Mouse (Mus musculus): ENCODE results near the gene BC051019.

The BC051019 gene

DNA sequence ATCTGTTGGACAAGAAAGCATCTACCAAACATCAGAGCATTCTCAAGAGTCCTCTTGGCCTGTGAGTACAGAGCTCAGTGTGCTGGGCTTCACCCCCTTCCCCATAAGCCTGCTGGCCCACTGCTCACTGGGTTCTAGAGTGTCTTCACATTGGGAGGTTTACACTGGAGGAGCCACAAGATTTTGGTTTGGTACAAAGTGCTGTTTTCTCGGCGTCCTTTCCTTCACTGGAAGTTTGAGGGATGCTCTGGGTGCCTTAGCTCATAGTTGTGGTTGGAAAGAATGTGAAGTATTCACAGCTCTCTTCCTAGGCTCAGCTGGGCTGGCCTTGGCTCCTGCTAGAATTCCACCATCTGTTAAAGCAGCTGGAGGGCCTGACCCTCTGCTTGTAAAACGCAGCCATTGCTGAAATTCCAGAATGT, 14.7 kb downstream of the BC051019 start:
- DNase-seq (ENCODE audit: low read depth, low spot score): no peak

DNA sequence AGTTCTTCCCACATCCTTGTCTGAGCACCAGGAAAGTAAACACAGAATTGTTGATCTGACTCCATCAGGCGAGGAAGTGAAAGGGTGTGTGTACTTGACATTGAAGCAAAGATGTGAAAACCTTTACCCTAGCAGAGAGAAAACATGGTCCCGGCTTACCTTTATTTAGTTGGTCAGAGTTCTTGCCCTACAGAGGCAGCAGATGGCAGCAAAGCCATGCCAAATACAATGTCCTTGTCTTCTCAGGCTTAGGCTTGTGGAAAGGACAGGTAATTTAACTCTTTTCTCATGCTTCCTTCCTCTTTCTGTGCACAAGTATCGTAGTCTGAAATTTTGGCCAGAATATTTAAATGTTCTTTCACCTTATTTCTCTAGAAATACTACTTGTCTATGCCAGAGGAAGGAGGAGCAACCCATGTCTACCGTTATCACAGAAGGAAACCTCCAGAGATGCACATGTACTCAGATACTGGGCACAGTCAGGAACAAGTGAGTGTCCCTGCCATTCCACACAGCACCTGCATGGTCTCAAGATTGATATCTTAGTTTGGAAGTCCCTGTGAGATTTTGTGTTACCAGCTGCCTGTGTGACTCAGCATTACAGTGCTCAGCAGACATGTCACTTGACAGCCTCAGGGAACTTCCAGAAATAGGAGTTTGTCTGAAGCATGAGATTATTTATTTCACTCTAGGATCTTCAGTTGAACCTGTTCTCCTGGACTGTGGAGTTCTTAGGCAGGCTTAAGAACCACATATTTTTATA, 16.4 kb downstream of the BC051019 start:
- peak; percentile 52 for DNase-seq (ENCODE audit: low read depth, low spot score)

DNA sequence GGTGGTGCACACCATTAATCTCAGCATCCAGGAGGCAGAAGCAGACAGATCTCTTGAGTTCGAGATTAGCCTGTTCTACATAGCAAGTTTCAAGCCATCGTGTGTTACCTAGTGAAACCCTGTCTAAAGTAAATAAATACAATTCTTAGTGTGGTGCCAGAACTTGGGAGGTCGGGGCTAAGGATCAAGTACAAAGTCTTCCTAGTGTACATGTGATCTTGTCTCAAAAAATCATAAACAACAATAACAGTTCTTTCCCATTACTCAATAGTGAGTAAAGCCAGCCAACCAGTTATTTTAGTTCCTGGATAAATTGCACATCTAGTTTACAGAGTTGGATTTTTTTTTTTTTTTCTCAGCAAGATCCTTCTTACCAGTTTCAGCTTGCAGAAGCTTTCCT, 19.2 kb downstream of the BC051019 start:
- no peak for DNase-seq (ENCODE audit: low read depth, low spot score)

DNA sequence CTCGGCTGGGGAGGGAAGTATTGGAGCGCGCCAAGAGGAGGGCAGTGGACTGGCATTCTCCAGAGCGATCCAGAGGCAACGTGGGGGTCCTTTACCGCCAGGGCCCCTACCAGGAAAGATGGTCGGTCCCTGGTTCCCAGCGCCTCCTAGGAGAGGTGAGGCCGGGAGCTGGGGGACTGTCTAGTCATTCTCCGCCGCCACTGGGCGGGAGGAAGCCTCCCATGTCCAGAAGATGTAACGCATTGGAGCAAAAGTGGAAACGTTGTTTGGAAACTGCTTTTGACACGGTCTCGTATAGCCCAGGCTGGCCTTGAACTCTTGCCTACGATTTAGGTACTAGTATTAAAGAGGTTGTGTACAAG, 19.7 kb downstream of the BC051019 start:
- no peak for DNase-seq (ENCODE audit: low read depth, low spot score)

DNA sequence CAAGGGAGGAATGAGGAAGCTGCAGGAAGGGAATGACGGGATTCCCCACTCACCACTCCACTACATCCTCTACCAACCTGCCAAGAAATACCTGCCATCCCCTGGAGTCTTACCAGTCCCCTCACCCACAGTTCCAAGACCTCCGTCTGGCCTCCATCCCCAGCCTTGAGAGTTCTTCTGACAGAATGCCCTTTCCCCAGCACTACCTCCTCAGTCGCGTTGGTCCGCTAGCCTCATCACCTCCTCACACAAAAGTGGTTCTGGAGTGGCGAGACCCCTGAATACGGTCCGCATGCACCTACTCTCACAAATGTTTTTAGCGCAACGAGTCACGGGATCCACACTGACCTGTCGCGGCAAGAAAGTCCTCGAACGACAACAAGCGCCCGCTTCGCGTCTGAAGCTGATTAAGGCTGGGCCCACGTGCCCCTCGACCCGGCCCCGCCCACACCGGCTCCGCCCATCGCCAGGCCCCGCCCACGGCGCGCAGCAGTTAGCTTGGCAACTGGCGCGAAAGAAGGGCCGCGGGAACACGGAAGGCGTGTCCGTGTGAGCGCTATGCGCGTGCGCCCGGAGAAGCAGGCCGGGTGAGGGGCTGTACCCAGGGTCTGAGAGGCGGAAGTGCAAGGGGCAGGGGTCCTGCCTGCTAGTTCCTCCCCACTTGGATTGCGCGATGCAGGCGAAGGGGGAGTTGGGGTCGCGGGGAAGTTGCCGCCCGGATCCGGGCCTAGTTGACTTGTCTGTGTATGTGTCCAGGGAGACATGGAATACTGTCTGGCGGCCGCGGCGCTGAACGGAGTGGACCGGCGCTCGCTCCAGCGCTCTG, 20.2 kb downstream of the BC051019 start, which contains the start of the genes St5 and Akip1:
St5 (minus strand) TSS at position 416 of the 826 bp plus-strand sequence.
Akip1 (plus strand) TSS at position 501 of the 826 bp plus-strand sequence.
- DNase-seq (ENCODE audit: low read depth, low spot score): peak; percentile 89

DNA sequence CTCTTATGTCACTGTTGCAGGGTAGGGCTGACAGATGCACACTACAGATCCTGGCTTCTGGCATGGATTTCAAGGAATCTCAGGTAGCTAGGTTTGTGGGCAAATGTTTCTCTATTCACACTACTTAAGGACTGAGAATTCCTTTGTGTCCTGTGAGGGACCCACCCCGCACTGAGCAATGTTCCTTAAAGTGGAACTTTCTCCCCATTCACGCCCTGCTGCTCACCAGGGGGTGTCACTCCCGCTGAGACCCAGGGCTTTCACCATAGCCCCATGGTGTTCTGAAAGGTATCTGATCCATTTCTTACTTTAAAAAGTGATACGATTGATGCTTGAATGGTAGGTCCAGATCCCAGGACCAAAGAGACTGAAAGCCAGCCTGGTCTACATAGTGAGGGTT, 20.9 kb downstream of the BC051019 start:
- DNase-seq (ENCODE audit: low read depth, low spot score): no peak

DNA sequence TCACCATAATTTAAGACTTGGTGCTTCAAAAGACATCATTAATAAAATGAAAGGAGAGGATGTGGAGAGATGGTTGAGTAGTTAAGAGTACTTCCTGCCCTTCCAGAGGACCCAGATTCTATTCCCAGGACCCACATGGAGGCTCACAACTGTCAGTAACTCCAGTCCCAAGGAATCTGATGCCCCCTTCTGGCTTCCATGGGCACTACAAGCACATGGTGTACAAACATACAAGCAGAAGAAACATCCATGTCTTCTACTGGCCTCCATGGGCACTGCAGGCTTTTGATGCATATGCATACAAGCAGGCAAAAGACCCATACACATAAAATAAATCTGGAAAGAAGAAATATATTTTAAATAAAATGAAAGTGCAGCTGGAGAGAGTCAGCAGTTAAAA, 23.4 kb downstream of the BC051019 start:
- DNase-seq (ENCODE audit: low read depth, low spot score): no peak

DNA sequence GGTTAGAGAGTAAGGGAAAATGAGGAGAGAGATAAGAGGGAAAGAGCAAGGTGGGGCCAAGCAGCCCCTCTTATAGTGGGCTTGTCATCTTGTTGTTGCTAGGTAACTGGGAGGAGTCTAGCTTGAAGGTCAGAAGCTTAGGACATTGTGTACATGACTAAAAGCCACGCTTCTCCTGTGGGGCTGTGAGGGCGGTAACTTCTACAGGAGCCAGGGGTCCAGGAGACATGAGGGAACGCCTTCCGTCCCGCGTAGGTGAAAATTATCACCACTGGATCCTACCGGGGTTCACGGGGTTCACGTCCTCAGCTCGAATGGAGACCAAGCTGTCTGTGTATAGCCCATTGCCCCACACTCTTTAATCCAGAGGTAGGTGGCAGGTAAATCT, 28.3 kb downstream of the BC051019 start:
- no peak for DNase-seq (ENCODE audit: low read depth, low spot score)

DNA sequence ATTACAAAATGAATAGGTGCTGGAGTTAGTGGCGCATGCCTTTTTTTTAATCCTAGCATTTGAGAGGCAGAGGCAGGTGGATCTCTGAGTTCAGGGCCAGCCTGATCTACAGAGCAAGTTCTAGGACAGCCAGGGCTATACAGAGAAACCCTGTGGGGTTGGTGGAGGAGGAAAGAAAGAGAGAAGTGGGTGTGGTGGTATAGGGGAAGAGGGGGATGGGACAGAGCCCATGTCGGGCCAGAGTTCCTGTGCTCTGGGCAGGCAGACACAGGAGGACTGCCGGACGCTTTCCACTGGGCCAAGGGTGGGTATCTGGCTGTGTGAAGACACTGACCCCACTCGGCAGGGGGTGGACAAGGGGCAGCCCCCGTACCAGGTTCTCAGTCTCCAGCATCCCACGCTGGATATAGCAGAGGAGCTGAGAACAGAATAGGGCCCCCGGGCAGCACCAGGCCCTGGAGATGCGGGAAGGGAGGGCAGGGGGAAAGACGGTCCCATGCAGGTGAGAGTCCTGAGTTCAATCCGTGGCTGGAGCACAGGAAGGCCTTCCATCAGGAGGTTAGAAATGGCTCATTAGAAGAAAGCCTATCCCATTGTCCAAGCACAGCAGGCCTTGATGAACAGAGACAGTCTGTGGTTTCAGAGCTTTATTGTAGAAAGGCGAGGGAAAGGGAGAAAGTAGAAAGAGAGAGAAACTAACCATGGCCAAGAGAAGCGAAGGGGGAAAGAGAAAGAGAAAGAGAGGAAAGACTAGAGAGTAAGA, 28.9 kb downstream of the BC051019 start:
- DNase-seq (ENCODE audit: low read depth, low spot score): no peak

DNA sequence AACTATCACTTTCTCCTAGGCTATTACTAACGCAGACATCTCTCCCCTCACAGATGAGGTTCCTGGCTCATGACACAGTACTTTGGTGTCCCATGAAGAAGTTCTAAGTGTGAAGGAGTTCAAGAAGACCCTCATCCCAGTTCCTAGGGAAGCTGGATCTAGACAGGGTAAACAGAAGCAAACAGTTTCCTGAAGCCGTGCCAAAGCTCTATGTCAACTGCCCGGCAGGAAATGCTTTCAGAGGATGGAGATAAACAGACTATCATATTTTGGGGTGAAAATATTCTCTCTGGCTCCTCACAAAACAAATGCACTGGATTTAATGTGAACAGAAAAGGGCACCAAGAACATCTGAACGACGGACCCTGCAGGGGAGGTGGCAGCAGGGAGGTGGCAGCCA, 32.7 kb downstream of the BC051019 start:
- no peak for DNase-seq (ENCODE audit: low read depth, low spot score)

DNA sequence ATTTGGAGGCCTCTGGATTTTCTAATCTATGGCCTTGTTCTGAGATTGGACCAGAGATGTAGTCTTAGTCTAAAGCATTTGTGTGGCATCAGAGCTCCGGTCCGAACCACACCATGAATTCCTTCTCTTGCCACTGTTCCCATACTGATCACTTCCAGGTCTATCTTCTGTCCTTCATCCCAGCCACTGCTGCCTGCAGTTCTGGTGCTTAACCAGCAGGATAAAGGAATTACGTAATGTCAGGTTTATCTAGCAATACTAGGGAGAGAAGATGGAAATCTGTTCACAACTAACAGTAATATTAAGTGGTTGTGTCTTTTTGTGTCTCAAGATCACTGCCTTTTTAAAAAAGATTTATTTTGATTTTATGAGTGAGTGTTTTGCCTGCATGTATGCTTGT, 33.5 kb downstream of the BC051019 start:
- no peak for DNase-seq (ENCODE audit: low read depth, low spot score)

DNA sequence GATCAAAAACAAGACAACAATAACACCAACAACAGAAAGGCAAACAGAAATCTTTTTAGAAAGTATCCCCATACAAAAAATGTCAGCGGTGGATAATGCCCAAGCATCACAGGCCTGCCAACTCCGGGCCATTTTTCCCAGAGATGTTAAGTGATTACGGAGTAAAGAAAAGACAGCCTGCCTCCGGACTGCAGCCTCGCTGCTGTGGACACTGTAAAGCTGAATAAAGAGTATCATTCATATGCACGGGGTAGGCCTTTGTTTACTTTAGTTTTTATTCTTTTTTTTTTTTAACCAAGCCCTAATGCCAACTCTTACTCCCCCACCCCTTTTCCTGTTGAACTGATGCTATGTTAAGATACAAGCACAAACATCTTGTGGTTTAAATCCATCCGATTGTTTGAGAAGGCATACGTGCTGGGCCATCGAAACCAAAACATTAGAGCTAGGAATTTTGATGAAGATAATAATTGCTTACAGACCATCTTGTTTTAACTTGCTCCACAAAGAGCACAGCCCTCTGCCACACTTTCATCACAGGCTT, 37.0 kb downstream of the BC051019 start:
- no peak for DNase-seq (ENCODE audit: low read depth, low spot score)

DNA sequence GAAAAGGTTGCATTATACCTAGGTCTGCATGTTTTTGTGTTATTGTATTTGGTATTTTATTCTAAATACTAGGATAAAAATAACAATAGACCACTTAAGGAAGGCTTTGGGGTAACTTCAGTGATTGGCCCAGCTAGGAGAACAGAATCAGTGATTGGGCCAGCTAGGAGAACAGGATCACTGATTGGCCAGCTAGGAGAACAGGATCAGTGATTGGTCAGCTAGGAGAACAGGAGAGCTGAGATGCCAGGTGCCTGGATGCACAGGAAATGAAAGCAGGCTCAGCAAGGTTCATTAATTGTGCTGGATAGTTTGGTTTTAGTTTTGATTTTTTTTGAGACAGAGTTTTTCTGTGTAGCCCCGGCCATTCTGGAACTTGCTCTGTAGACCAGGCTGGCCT, 42.8 kb downstream of the BC051019 start:
- DNase-seq (ENCODE audit: low read depth, low spot score): no peak

DNA sequence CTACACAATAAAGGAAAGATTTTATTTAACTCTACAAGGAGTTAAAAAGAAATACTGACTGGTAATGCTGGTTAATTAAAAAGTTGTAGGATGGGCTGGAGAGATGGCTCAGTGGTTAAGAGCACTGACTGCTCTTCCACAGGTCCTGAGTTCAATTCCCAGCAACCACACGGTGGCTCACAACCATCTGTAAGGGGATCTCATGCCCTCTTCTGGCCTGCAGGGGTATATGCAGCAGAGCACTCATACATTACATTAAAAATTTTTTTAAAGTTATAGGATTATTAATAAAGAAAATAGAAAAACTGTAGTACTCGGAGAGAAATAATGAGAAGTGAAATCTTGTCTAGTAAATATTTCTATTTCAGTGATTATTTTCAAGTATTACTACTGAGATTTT, 43.4 kb downstream of the BC051019 start:
- no peak for DNase-seq (ENCODE audit: low read depth, low spot score)

DNA sequence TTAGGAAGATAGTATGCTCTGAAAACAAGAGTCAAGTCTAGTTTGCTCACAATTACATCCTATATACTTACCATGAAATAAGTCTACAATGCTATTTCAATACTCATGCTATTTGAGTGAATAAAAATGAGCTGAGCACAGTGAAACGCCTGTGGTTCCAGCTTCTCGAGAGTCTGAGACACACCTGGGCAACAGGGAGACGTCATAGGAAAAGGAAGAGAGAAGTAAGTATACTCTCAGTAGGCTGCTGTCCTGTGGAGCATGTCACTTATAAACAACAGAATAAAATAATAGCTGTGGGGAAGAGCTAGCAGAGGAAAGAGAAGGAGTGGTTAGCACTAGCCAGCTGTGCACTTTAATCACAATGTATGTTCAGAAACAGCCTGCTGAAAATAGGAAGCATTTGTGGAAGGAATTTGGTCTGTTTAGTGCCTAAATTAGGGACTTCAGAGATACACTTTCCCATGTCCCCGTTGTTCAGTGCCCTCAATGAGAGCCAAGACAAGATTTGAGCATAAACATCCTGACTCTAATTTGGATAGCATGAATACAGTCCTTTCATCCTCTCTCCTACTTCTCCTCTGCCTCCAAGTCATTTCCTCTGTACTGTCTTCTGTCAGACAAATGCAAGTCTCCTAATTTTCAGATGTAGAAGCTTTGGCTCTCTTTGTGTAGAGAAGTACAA, 48.6 kb downstream of the BC051019 start:
- no peak for DNase-seq (ENCODE audit: low read depth, low spot score)

DNA sequence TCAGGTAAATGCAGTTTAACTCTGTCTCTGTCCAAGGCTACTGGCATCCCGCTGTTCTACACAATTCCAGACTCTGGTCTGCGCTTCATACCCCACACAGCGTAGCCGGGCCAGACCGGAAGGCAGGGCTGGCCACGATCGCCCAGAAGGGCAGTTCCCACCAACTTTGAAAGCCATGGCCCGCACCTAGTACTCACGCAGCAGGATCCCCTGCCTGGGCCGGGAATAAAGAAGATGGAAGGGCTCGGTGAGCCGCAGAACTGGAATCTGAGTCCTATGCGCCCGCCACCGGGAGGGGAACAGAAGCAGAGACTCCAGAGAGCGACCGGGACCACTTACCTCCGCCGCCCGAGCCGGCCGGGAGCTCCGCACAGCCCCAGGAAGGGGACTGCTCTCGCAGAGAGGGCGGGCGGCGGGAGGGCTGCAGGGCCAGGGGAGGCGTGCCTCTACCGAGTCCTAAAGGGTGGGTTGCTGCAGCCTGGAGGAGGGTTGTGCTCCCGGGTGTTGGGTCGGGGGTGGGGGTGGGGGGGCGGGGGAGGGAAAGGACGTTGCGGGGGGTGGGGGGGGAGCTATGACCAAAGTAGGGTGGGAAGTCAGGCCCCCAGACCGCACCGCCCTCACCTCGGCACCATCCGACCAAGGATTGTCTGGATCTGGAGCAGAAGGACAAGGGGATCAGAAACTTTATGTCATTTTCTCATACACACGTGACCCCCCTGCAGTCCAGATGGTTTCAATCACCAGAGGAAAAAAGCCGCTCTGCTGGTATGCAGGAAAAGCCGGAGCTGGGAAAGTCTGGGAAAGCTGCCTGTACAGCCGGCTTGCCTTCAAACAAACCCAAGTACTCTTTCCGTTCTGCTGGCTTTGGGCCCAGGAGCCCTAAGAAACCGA, 51.8 kb downstream of the BC051019 start:
- DNase-seq (ENCODE audit: low read depth, low spot score): peak; percentile 28

DNA sequence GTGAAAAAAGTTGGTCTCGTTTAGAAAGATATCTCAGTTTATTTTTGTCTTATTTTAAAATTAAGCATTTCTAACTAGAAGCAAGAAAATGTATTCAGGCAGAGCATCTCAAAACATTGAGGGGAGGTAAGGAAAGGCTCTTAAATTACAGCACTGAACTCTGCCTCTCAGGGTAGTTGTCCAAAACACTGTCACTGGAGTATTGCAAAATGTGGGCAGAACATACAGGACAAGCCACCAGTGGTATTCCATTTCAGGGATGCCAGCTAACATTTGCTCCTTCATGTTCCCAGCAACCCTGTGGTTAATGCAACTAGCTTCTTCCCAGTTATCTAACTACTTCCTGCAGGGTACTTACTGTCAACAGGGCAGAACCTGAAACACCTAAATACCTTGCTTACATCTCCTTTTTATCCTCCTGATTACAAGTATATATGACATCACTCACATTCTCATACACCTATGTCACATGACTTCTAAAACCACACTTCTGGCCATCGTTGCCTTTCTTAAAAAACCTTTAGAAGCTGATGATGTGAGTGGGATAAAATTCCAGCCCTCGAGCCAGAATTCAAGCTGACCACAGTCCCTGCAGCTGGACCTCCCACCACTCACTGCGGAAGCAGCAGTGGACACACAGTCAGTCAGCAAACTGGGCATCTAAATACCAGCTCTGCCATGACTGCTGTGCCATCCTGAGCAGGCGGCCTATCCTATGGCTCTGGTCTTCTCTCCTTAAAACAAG, 54.1 kb downstream of the BC051019 start:
- no peak for DNase-seq (ENCODE audit: low read depth, low spot score)

DNA sequence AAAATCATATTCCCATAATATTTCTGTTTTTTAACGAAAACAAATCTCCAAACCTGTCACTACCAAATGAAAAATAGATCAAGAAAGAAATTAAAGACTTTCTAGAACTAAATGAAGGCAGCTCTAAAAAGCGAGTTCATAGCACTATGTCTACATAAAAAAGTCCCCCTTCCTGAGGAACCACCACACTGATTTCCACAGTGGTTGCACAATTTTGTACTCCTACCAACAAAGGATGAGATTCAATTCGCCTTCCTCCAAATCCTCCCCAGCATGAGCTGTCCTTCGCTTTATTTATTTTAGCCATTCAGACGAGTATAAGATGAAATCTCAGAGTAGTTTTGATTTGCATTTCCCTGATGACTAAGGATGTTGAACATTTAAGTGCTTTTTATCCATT, 57.0 kb downstream of the BC051019 start:
- no peak for DNase-seq (ENCODE audit: low read depth, low spot score)

DNA sequence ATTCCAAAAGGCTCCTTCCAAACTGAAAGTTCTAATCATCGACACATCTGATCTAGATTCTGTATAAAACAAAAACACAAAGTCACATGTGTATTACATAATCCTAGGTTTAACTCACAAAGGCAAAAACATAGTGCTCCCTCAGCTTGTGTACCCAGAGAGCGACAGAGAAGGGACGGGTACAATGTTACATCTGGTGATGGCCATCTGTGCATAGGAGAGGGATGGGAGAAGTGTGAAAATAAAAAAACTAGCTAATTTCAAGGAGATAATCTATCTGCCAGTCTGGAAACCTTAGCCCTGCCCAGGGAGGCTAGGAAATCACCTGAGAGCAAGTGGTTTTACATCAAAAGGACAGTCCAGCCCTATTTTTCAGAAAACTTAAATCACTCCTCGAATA, 61.0 kb downstream of the BC051019 start:
- no peak for DNase-seq (ENCODE audit: low read depth, low spot score)

All from retina, postnatal 7 days (tissue).